8 mouse cellular contexts compared by ENCODE assay signal in genomic region chr8:83876080-83876837, GRCm38 (mm10). TPM values are rescaled to one million over a fixed set of nuclear protein-coding genes. Genes with fewer than 3 reads are reported as not detected.
DNase-seq lines count a peak whose midpoint lies in the region; ATAC-seq and TF ChIP-seq lines count a peak whose summit lies in the region.

No protein-coding gene starts in this region.

- peaks cover 17% of the 10 kb centered on the region for H3K4me1 ChIP-seq in lung, embryonic 16.5 days (replicated peaks; ENCODE audit: control insufficient read depth, insufficient read depth, low read length)
- H3K4me1 ChIP-seq in cortical plate, adult 2 months (ENCODE audit: control insufficient read depth, insufficient read depth, low read length): no peaks in the 10 kb centered on the region
- H3K4me1 ChIP-seq in hindbrain, embryonic 10.5 days (replicated peaks): peaks cover 25% of the 10 kb centered on the region
- peaks cover 30% of the 10 kb centered on the region for H3K4me1 ChIP-seq in midbrain, embryonic 10.5 days

- peak overlapping the region; percentile 71 for H3K4me3 ChIP-seq in lung, embryonic 16.5 days (ENCODE audit: low read length)
- H3K4me3 ChIP-seq in cortical plate, adult 2 months (ENCODE audit: insufficient read depth, low read length): peak overlapping the region; percentile 53
- H3K4me3 ChIP-seq in hindbrain, embryonic 10.5 days: peak overlapping the region; percentile 76
- peak overlapping the region; percentile 72 for H3K4me3 ChIP-seq in midbrain, embryonic 10.5 days

- DNase-seq in lung, adult 18-20 months: no peak
- peak; percentile 53 for DNase-seq in hindbrain, embryonic 10.5 days (ENCODE audit: low spot score)
- DNase-seq in midbrain, embryonic 10.5 days (ENCODE audit: low spot score): peak; percentile 61
- no peak for DNase-seq in ovary, adult 18-20 months (ENCODE audit: low spot score)
- DNase-seq in spleen, postnatal 4 days (ENCODE audit: low spot score in 2 of 2): no peak
- DNase-seq in left cerebral cortex, adult 9 months (ENCODE audit: low spot score in 2 of 2): no peak

- TF ChIP-seq POLR2A in cortical plate, adult 2 months (IDR thresholded peaks at IDR 0.05; ENCODE audit: extremely low read depth, insufficient read depth, low read length): no peak

- H3K9ac ChIP-seq in lung, embryonic 16.5 days (ENCODE audit: low read length): peak overlapping the region; percentile 83

- TF ChIP-seq CTCF in cortical plate, adult 2 months (IDR thresholded peaks at IDR 0.05; ENCODE audit: extremely low read depth, insufficient read depth, low read length): no peak

- under 1% methylated on average over 41 of the region's 41 CpGs for WGBS in lung, embryonic 16.5 days
- under 1% methylated on average over 41 of the region's 41 CpGs for WGBS in hindbrain, embryonic 10.5 days
- under 1% methylated on average over 41 of the region's 41 CpGs for WGBS in midbrain, embryonic 10.5 days

- peak overlapping the region; percentile 97 for H3K4me2 ChIP-seq in lung, embryonic 16.5 days (ENCODE audit: low read depth, low read length)

- H3K36me3 ChIP-seq in lung, embryonic 16.5 days (ENCODE audit: control insufficient read depth, insufficient read depth, low read length): no peaks in the 10 kb centered on the region
- no peaks in the 10 kb centered on the region for H3K36me3 ChIP-seq in hindbrain, embryonic 10.5 days
- no peaks in the 10 kb centered on the region for H3K36me3 ChIP-seq in midbrain, embryonic 10.5 days

- H3K27ac ChIP-seq in lung, embryonic 16.5 days (ENCODE audit: low read length): peak overlapping the region; percentile 75
- H3K27ac ChIP-seq in cortical plate, adult 2 months (ENCODE audit: insufficient read depth, low read length): no peak overlapping the region
- H3K27ac ChIP-seq in hindbrain, embryonic 10.5 days: peak overlapping the region; percentile 90
- H3K27ac ChIP-seq in midbrain, embryonic 10.5 days (replicated peaks): peak overlapping the region; percentile 90

- ATAC-seq in lung, embryonic 16.5 days (ENCODE audit: low read depth): peak; percentile 15; the same call in 1 of the 2 replicates

- peaks cover 9% of the 10 kb centered on the region for H3K27me3 ChIP-seq in lung, embryonic 16.5 days (ENCODE audit: control insufficient read depth, insufficient read depth, low read depth, low read length)
- peaks cover 44% of the 10 kb centered on the region for H3K27me3 ChIP-seq in hindbrain, embryonic 10.5 days (ENCODE audit: insufficient read depth, poor library complexity, severe bottlenecking)
- peaks cover 51% of the 10 kb centered on the region for H3K27me3 ChIP-seq in midbrain, embryonic 10.5 days (ENCODE audit: low read depth, poor library complexity, severe bottlenecking)

- 0 out of 2 replicates have a peak, but pooled peaks cover 3% of the 10 kb centered on the region for H3K9me3 ChIP-seq in lung, embryonic 16.5 days (ENCODE audit: control insufficient read depth, low read length)
- no peaks in the 10 kb centered on the region for H3K9me3 ChIP-seq in hindbrain, embryonic 10.5 days
- H3K9me3 ChIP-seq in midbrain, embryonic 10.5 days (replicated peaks): no peaks in the 10 kb centered on the region

RNA-seq across cellular contexts. Expression of gene Adgrl1, which starts 23.6 kb away (rescaled TPM):
- 14.8 and 16.1 TPM in 2 replicates for polyA plus RNA-seq in lung, embryonic 16.5 days (2015; fragmentation: Nextera tagmentation; extraction: Ambion mirVana)
- polyA plus RNA-seq in cortical plate, adult 2 months (2012; rRNA removed): 236 and 241 TPM in 2 replicates
- polyA plus RNA-seq in hindbrain, embryonic 10.5 days (2016; fragmentation: Nextera tagmentation; extraction: Ambion mirVana): 10.9 and 15.4 TPM in 2 replicates
- 8.6 and 11.3 TPM in 2 replicates for polyA plus RNA-seq in midbrain, embryonic 10.5 days (2016; fragmentation: Nextera tagmentation; extraction: Ambion mirVana)

Comparison
In these comparisons a context has a peak if more than half of its experiments do, and no peak if none do; other contexts are left out.
1. DNase-seq: peak in hindbrain, embryonic 10.5 days (single experiment) and midbrain, embryonic 10.5 days (single experiment); none in lung, adult 18-20 months (0 of 2), ovary, adult 18-20 months (single experiment), spleen, postnatal 4 days (0 of 2) and left cerebral cortex, adult 9 months (0 of 2).
2. RNA of gene Adgrl1, which starts 23.6 kb away (polyA plus RNA-seq): 236 to 241 TPM in cortical plate, adult 2 months; 10.9 to 15.4 TPM in hindbrain, embryonic 10.5 days, 14.8 to 16.1 TPM in lung, embryonic 16.5 days and 8.6 to 11.3 TPM in midbrain, embryonic 10.5 days; every median in the first group is over 10 times any median in the second.
3. Peak in every context shown above with its lines, with median percentiles within 50 percentile points of each other: H3K4me3 ChIP-seq.